Mouse (Mus musculus) retina, postnatal 7 days (tissue): ENCODE data around the gene Calhm5.

ENCODE experiments used
- DNase-seq: peaks from one replicate; pipeline ENCODE4 v3.0.0-alpha.2; 2012; ENCODE audit warnings: low read depth, low spot score

Gene Calhm5

GRCm38 (mm10) chr10:34070999-34071492 is 25.3 kb downstream of the Calhm5 start:
- DNase-seq, result no peak

GRCm38 (mm10) chr10:34069606-34070005 is 26.7 kb downstream of the Calhm5 start:
- no peak for DNase-seq

GRCm38 (mm10) chr10:34066591-34066990 is 29.7 kb downstream of the Calhm5 start:
- DNase-seq, result no peak

- no peak for DNase-seq
Measured at GRCm38 (mm10) chr10:34053987-34054386, 42.3 kb downstream of the Calhm5 start.

- DNase-seq, result no peak
Measured at GRCm38 (mm10) chr10:34044210-34044609, 52.1 kb downstream of the Calhm5 start, which contains the start of gene Calhm4. Gene Calhm4 (minus strand): TSS chr10:34044310.
